Mouse (Mus musculus) brain, adult 2 months (tissue): ENCODE data around the gene Arl5b.

Experiments used
- DNase-seq: peaks from one replicate; pipeline ENCODE4 v3.0.0; 2011; ENCODE audit warnings: low read depth, low spot score

The Arl5b gene

GRCm38 (mm10) chr2:15049117-15049873 lies at the start of gene Arl5b:
Gene Arl5b, plus strand, starts transcription at chr2:15049395.
- peak; percentile 99 for DNase-seq

GRCm38 (mm10) chr2:15007531-15007930 lies 41.7 kb upstream of the Arl5b start:
- DNase-seq = no peak

- no peak for DNase-seq
These were observed 41.1 kb upstream of the Arl5b start for GRCm38 (mm10) chr2:15008072-15008471.

GRCm38 (mm10) chr2:15026817-15027216 lies 22.4 kb upstream of the Arl5b start:
- no peak for DNase-seq

GRCm38 (mm10) chr2:15027816-15028215 lies 21.4 kb upstream of the Arl5b start:
- DNase-seq = no peak

GRCm38 (mm10) chr2:15038705-15039104 lies 10.5 kb upstream of the Arl5b start:
- DNase-seq = no peak

GRCm38 (mm10) chr2:15040326-15040725 lies 8.9 kb upstream of the Arl5b start:
- peak; percentile 52 for DNase-seq

GRCm38 (mm10) chr2:15054496-15054895 lies 5.3 kb downstream of the Arl5b start:
- DNase-seq = no peak

GRCm38 (mm10) chr2:15054945-15055637 lies 5.9 kb downstream of the Arl5b start, which contains the start of gene Nsun6:
Gene Nsun6, minus strand, starts transcription at chr2:15055069.
- DNase-seq = peak; percentile 98

GRCm38 (mm10) chr2:15055741-15056151 lies 6.6 kb downstream of the Arl5b start:
- peak; percentile 39 for DNase-seq

- no peak for DNase-seq
These were observed 9.0 kb downstream of the Arl5b start for GRCm38 (mm10) chr2:15058227-15058626.

- DNase-seq = no peak
These were observed 11.7 kb downstream of the Arl5b start for GRCm38 (mm10) chr2:15060856-15061255.

GRCm38 (mm10) chr2:15063815-15064214 lies 14.6 kb downstream of the Arl5b start:
- no peak for DNase-seq

GRCm38 (mm10) chr2:15064380-15065269 lies 15.4 kb downstream of the Arl5b start:
- no peak for DNase-seq

- peak; percentile 65 for DNase-seq
These were observed 16.3 kb downstream of the Arl5b start for GRCm38 (mm10) chr2:15065447-15065846.

- no peak for DNase-seq
These were observed 17.9 kb downstream of the Arl5b start for GRCm38 (mm10) chr2:15067091-15067490.

- no peak for DNase-seq
These were observed 34.5 kb downstream of the Arl5b start for GRCm38 (mm10) chr2:15083702-15084101.

GRCm38 (mm10) chr2:15087308-15087707 lies 38.1 kb downstream of the Arl5b start:
- no peak for DNase-seq

- DNase-seq = peak; percentile 55
These were observed 47.4 kb downstream of the Arl5b start for GRCm38 (mm10) chr2:15096514-15097090.

- no peak for DNase-seq
These were observed 55.2 kb downstream of the Arl5b start for GRCm38 (mm10) chr2:15104386-15104785.

GRCm38 (mm10) chr2:15111290-15111689 lies 62.1 kb downstream of the Arl5b start:
- DNase-seq = no peak
